Mouse (Mus musculus): Measurements from ENCODE around the gene Cyfip2.

GRCm38 (mm10) chr11:46202547-46202887 lies 110.1 kb downstream of the Cyfip2 start:
- TF ChIP-seq POLR2A (IDR thresholded peaks at IDR 0.05; ENCODE audit: insufficient read depth, low read length): no peak
- no peak for TF ChIP-seq EP300 (IDR thresholded peaks at IDR 0.05; ENCODE audit: insufficient read depth, low read depth, low read length)
- TF ChIP-seq CTCF (IDR thresholded peaks at IDR 0.05; ENCODE audit: low read depth, low read length): no peak
